In the genomic region with DNA sequence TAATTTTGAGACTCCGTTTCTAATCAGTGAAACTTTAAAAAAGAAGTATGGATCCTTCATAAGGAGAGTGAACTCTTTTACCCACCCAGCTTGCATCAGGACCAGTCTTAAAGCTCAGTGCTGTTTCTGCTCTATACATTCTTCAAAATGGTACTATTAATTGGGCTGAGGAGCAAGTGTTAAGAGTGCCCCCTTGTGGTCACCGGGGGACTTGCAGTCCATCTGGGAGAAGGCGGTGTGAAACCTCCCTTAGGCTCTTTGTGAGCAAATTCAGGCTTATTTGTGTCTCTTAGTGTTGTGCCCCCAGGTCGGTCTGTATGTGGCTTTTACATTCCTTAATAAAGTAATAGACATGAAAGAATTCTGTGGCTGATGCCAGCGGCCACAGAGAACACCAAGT, we compare ENCODE assay signal across 9 mouse cellular contexts. TPM values are rescaled to one million over a fixed set of nuclear protein-coding genes. Genes with fewer than 3 reads are reported as not detected.
A peak's percentile ranks its signal among the peaks of the same experiment; 100 is the strongest.
DNase-seq lines count a peak whose midpoint lies in the region; ATAC-seq and TF ChIP-seq lines count a peak whose summit lies in the region.
"Had no signal": no experiment of that assay in that cellular context is flagged by ENCODE, and none has a peak within 500 bp of the region (broad histone marks: within the 10 kb centered on the region; RNA-seq: fewer than 3 reads in every experiment).

No protein-coding gene starts in this region.

- no peak for ATAC-seq in G1E (ENCODE audit: extremely low read depth, insufficient number of reproducible peaks, low FRiP score, poor library complexity, severe bottlenecking)
- ATAC-seq in inflammation-experienced regulatory T-cells, adult 6 months: no peak

- peak; percentile 74 for TF ChIP-seq CTCF in G1E (IDR thresholded peaks at IDR 0.05; ENCODE audit: low read depth, low read length)

- no peaks in the 10 kb centered on the region for H3K36me3 ChIP-seq in G1E (replicated peaks)
- H3K36me3 ChIP-seq: liver, embryonic 15.5 days had no signal

- H3K9me3 ChIP-seq in G1E (replicated peaks): peaks cover 39% of the 10 kb centered on the region
- H3K9me3 ChIP-seq: liver, embryonic 15.5 days had no signal

- H3K4me3 ChIP-seq in G1E (ENCODE audit: low read depth, low read length): no peak overlapping the region
- H3K4me3 ChIP-seq: liver, embryonic 15.5 days had no signal

- H3K4me1 ChIP-seq in G1E (ENCODE audit: insufficient read depth, low read depth, low read length): no peaks in the 10 kb centered on the region
- H3K4me1 ChIP-seq: liver, embryonic 15.5 days had no signal

- peak; percentile 36 for DNase-seq in A20 (ENCODE audit: low read depth, low spot score)
- no peak for DNase-seq in G1E (ENCODE audit: low spot score)
- peak; percentile 40 to 56 for DNase-seq in cerebellum, adult 18-20 months
- DNase-seq in frontal cortex, postnatal 14 days (ENCODE audit: low spot score in 2 of 2): peak; percentile 46 to 79
- DNase-seq in kidney, postnatal 36 days: peak; percentile 49 to 82
- peak; percentile 40 to 41 for DNase-seq in lung, adult 18-20 months
- DNase-seq in right cerebral cortex, postnatal 25 days: peak; percentile 66

- no peaks in the 10 kb centered on the region for H3K27me3 ChIP-seq in G1E (ENCODE audit: insufficient read depth, low read length)
- H3K27me3 ChIP-seq: liver, embryonic 15.5 days had no signal

RNA-seq across cellular contexts. Expression of a gene that starts 56.6 kb away (rescaled TPM):
- total RNA-seq in G1E (2014; fragmentation: Nextera tagmentation) (not detected in 2 replicates), G1E (2017) (0.27 and 0.29 TPM in 2 replicates)
- not detected in 2 replicates for polyA plus RNA-seq in G1E (2012)
- polyA plus RNA-seq in inflammation-experienced regulatory T-cells, adult 6 months (2017; shearing (Covaris generic)): not detected
- polyA plus RNA-seq: liver, embryonic 15.5 days had no signal
